Mouse (Mus musculus) central nervous system, embryonic 14 days (tissue): Measurements from ENCODE around the gene Ubqln5. TPM values are rescaled to one million over a fixed set of nuclear protein-coding genes. Genes with fewer than 3 reads are reported as not detected.

Experiments used
- polyA plus RNA-seq: library from polyadenylated mRNA; depleted of rRNA; stranded (reverse); fragments of >200 nt; gene quantifications from 2 replicates; pipeline ENCODE4 v1.2.3, GENCODE M21; 2012; rRNA removed

Gene Ubqln5
- not detected in 2 replicates for polyA plus RNA-seq

GRCm38 (mm10) chr7:104129726-104130125 is at the start of gene Ubqln5:
Gene Ubqln5, minus strand, starts transcription at chr7:104129826.

GRCm38 (mm10) chr7:104150456-104150855 is 20.8 kb upstream of the Ubqln5 start, which contains the start of gene Ubqlnl:
Gene Ubqlnl, minus strand, starts transcription at chr7:104150556.

GRCm38 (mm10) chr7:104143179-104143578 is 13.6 kb upstream of the Ubqln5 start, which contains the start of gene Ubqln3:
Gene Ubqln3, minus strand, starts transcription at chr7:104143279.

GRCm38 (mm10) chr7:104137305-104137704 is 7.7 kb upstream of the Ubqln5 start, which contains the start of gene Olfr643:
Gene Olfr643, minus strand, starts transcription at chr7:104137405.

GRCm38 (mm10) chr7:104104757-104104972 is 25.0 kb downstream of the Ubqln5 start, which contains the start of gene Olfr646:
Gene Olfr646, plus strand, starts transcription at chr7:104104873.

GRCm38 (mm10) chr7:104085365-104085764 is 44.3 kb downstream of the Ubqln5 start, which contains the start of gene Olfr645:
Gene Olfr645, minus strand, starts transcription at chr7:104085465.

Other genes starting within 250 kb of the Ubqln5 start
- not detected in 2 replicates for gene Olfr66, start 243.6 kb downstream of the Ubqln5 start, polyA plus RNA-seq
- gene Olfr64, start 235.3 kb downstream of the Ubqln5 start, polyA plus RNA-seq: not detected in 2 replicates
- gene Olfr65, start 226.3 kb downstream of the Ubqln5 start, polyA plus RNA-seq: not detected in 2 replicates
- gene Olfr631, start 201.0 kb downstream of the Ubqln5 start, polyA plus RNA-seq: not detected in 2 replicates
- gene Olfr632, start 195.5 kb downstream of the Ubqln5 start, polyA plus RNA-seq: not detected in 2 replicates
- not detected in 2 replicates for gene Olfr633, start 185.4 kb downstream of the Ubqln5 start, polyA plus RNA-seq
- gene Olfr635, start 158.7 kb downstream of the Ubqln5 start, polyA plus RNA-seq: not detected in 2 replicates
- not detected in 2 replicates for gene Olfr638, start 131.1 kb downstream of the Ubqln5 start, polyA plus RNA-seq
- gene Olfr639, start 112.5 kb downstream of the Ubqln5 start, polyA plus RNA-seq: not detected in 2 replicates
- gene Olfr640, start 104.3 kb downstream of the Ubqln5 start, polyA plus RNA-seq: not detected in 2 replicates
- not detected in 2 replicates for gene Olfr641, start 94.4 kb downstream of the Ubqln5 start, polyA plus RNA-seq
- gene Olfr642, start 77.2 kb downstream of the Ubqln5 start, polyA plus RNA-seq: not detected in 2 replicates
- not detected in 2 replicates for gene 4930516K23Rik, start 68.4 kb downstream of the Ubqln5 start, polyA plus RNA-seq
- not detected in 2 replicates for gene Olfr644, start 58.0 kb downstream of the Ubqln5 start, polyA plus RNA-seq
- not detected in 2 replicates for gene Olfr645, start 44.4 kb downstream of the Ubqln5 start, polyA plus RNA-seq
- not detected in 2 replicates for gene Olfr646, start 25.0 kb downstream of the Ubqln5 start, polyA plus RNA-seq
- gene Olfr643, start 7.6 kb upstream of the Ubqln5 start, polyA plus RNA-seq: not detected in 2 replicates
- not detected in 2 replicates for gene Ubqln3, start 13.5 kb upstream of the Ubqln5 start, polyA plus RNA-seq
- gene Ubqlnl, start 20.7 kb upstream of the Ubqln5 start, polyA plus RNA-seq: not detected in 2 replicates
- 0.15 TPM in 1 of 2 replicates, not detected in the other for gene Olfm5, start 35.0 kb upstream of the Ubqln5 start, polyA plus RNA-seq
- gene Olfr648, start 53.6 kb upstream of the Ubqln5 start, polyA plus RNA-seq: 0.10 TPM in 2 replicates
- not detected in 2 replicates for gene Olfr649, start 66.2 kb upstream of the Ubqln5 start, polyA plus RNA-seq
- gene Trim6, start 89.0 kb upstream of the Ubqln5 start, polyA plus RNA-seq: 0.45 and 0.96 TPM in 2 replicates
- 2.0 and 2.7 TPM in 2 replicates for gene Trim34a, start 114.6 kb upstream of the Ubqln5 start, polyA plus RNA-seq
- gene Trim5, start 158.3 kb upstream of the Ubqln5 start, polyA plus RNA-seq: 0.17 and 0.24 TPM in 2 replicates
- gene Trim12a, start 185.6 kb upstream of the Ubqln5 start, polyA plus RNA-seq: 3.3 and 5.3 TPM in 2 replicates
- gene Trim34b, start 199.6 kb upstream of the Ubqln5 start, polyA plus RNA-seq: 0.02 TPM in 1 of 2 replicates, not detected in the other
- gene Trim12c, start 223.5 kb upstream of the Ubqln5 start, polyA plus RNA-seq: 2.0 and 2.6 TPM in 2 replicates
- gene Trim30b, start 240.1 kb upstream of the Ubqln5 start, polyA plus RNA-seq: 0.10 and 0.14 TPM in 2 replicates